Mouse (Mus musculus): ENCODE data around the gene Gm49321. TPM values are rescaled to one million over a fixed set of nuclear protein-coding genes. Genes with fewer than 3 reads are reported as not detected.

The Gm49321 gene
- polyA plus RNA-seq, 1 experiment from 2014 or later, result 18.3 TPM

Other genes starting within 250 kb of the Gm49321 start
- gene Hif1a, start 36.3 kb upstream of the Gm49321 start, polyA plus RNA-seq (2016; fragmentation: Nextera tagmentation; extraction: Ambion mirVana), result 130 and 134 TPM in 2 replicates
- 23.6 and 31.9 TPM in 2 replicates for gene Snapc1, start 26.8 kb downstream of the Gm49321 start, polyA plus RNA-seq (2016; fragmentation: Nextera tagmentation; extraction: Ambion mirVana)
- 14.5 and 15.0 TPM in 2 replicates for gene Syt16, start 60.0 kb downstream of the Gm49321 start, polyA plus RNA-seq (2016; fragmentation: Nextera tagmentation; extraction: Ambion mirVana)

All from midbrain, embryonic 12.5 days (tissue).